Mouse (Mus musculus): Measurements from ENCODE around the gene A630095N17Rik. TPM values are rescaled to one million over a fixed set of nuclear protein-coding genes. Genes with fewer than 3 reads are reported as not detected.

Gene A630095N17Rik
- polyA plus RNA-seq, 1 experiment from 2014 or later, result not detected

DNA sequence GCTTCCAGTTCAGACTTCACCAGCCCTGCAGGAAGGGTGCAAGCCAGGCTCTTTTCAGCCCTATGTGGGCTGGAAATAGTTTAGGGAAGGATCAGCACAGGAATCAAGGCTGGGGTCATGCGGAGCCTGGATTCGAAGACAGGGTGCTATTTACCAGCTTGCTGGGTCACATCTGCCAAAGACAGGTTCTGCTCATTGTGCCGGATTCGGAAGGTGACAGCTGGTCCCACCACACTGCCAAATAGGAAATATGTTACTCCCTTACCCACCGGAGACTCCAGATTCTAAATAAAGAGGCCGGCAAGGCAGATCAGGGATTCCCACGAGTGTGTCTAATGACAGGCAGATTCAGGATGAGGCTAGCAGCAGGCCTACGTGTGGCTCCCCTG, 22.7 kb upstream of the A630095N17Rik start:
- Histone ChIP-seq H3K27ac (ENCODE audit: low read depth, low read length) (no peak overlapping the region; the same call in 1 of the 2 replicates), H3K9me3 (ENCODE audit: control insufficient read depth, low read length) (no peaks in the 10 kb centered on the region), H3K9ac (ENCODE audit: low read depth, low read length) (no peak overlapping the region), H3K4me3 (ENCODE audit: low read depth, low read length) (no peak overlapping the region), H3K4me2 (replicated peaks; ENCODE audit: low read depth, low read length) (no peak overlapping the region), H3K27me3 (ENCODE audit: control insufficient read depth, insufficient read depth, low read length) (peaks cover 4% of the 10 kb centered on the region; the same call in 1 of the 2 replicates), H3K4me1 (replicated peaks; ENCODE audit: control insufficient read depth, insufficient read depth, low read length) (0 out of 2 replicates have a peak, but pooled peaks cover 2% of the 10 kb centered on the region), H3K36me3 (ENCODE audit: control insufficient read depth, insufficient read depth, low read length) (no peaks in the 10 kb centered on the region)
- 71% methylated on average over 8 of the region's 8 CpGs for WGBS
- no peak for DNase-seq (ENCODE audit: low spot score)
- ATAC-seq (ENCODE audit: low FRiP score), result no peak

DNA sequence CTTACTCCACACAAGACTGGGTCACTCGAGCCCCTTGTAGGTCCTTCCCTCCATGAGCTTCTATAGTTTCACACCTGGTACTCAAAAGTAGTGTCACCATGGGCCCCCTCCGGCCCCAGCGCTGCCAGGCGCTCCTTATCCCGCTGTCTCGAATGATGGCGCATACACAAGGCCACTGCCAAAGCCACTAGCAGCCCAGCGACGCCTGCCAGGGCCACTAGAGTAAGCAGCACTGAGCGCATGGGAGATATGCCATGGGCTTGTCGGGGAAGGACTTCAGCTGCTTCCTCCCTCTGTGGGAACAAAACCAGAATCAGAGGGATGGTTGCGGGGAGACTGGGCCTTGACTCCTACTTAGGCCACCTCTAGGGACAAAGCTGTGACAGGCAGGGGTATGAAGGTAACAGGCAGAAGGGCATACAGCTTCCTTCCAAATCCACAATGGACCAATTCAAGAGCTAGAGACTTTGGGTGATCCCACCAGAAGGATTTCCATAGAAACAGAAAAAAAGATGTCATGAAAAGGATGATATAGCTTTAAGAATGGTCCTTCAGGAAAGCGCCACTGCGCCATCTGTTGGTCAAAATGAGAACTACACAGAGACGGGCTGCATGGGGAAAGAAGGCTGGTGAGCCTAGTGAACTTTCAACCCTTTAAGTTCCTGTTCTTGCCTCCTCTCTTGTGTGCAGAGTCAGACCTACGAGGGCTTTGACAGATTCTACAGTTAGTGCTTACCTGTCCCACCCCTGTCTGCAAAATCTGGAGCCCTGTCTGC, 22.1 kb upstream of the A630095N17Rik start:
- Histone ChIP-seq H3K4me1 (replicated peaks; ENCODE audit: control insufficient read depth, insufficient read depth, low read length) (0 out of 2 replicates have a peak, but pooled peaks cover 2% of the 10 kb centered on the region), H3K27me3 (ENCODE audit: control insufficient read depth, insufficient read depth, low read length) (peaks cover 4% of the 10 kb centered on the region; the same call in 1 of the 2 replicates), H3K36me3 (ENCODE audit: control insufficient read depth, insufficient read depth, low read length) (no peaks in the 10 kb centered on the region), H3K9me3 (ENCODE audit: control insufficient read depth, low read length) (no peaks in the 10 kb centered on the region), H3K27ac (ENCODE audit: low read depth, low read length) (no peak overlapping the region; the same call in 1 of the 2 replicates), H3K4me2 (replicated peaks; ENCODE audit: low read depth, low read length) (no peak overlapping the region), H3K4me3 (ENCODE audit: low read depth, low read length) (no peak overlapping the region), H3K9ac (ENCODE audit: low read depth, low read length) (no peak overlapping the region)
- peak; percentile 91 for DNase-seq (ENCODE audit: low spot score)
- no peak for ATAC-seq (ENCODE audit: low FRiP score)
- WGBS, result 65% methylated on average over 16 of the region's 16 CpGs

DNA sequence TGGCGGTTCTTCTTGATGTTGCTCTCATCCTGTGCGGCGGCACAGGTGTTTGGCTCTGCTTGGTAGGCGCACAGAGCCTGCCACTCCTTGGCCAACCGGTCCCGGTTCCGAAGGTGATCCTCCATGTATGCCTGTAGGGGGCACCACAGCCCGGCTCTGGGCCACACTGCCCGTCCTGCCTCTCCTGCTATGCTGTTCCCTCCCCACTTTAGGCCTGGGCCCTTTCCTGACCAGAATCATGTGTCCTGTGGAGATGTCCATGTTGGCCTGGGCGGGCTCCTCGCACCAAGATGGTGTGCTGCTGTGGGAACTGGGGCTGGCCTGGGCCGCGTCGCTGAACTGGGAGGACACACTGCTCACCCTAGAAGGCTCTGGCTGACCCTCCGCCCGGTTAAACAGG, 21.1 kb upstream of the A630095N17Rik start:
- Histone ChIP-seq H3K27me3 (ENCODE audit: control insufficient read depth, insufficient read depth, low read length) (peaks cover 4% of the 10 kb centered on the region; the same call in 1 of the 2 replicates), H3K9me3 (ENCODE audit: control insufficient read depth, low read length) (no peaks in the 10 kb centered on the region), H3K4me1 (replicated peaks; ENCODE audit: control insufficient read depth, insufficient read depth, low read length) (0 out of 2 replicates have a peak, but pooled peaks cover 2% of the 10 kb centered on the region), H3K36me3 (ENCODE audit: control insufficient read depth, insufficient read depth, low read length) (no peaks in the 10 kb centered on the region), H3K4me2 (replicated peaks; ENCODE audit: low read depth, low read length) (no peak overlapping the region), H3K27ac (ENCODE audit: low read depth, low read length) (no peak overlapping the region), H3K4me3 (ENCODE audit: low read depth, low read length) (no peak overlapping the region), H3K9ac (ENCODE audit: low read depth, low read length) (no peak overlapping the region)
- DNase-seq (ENCODE audit: low spot score) (no peak), ATAC-seq (ENCODE audit: low FRiP score) (no peak)
- WGBS, result 74% methylated on average over 16 of the region's 16 CpGs

DNA sequence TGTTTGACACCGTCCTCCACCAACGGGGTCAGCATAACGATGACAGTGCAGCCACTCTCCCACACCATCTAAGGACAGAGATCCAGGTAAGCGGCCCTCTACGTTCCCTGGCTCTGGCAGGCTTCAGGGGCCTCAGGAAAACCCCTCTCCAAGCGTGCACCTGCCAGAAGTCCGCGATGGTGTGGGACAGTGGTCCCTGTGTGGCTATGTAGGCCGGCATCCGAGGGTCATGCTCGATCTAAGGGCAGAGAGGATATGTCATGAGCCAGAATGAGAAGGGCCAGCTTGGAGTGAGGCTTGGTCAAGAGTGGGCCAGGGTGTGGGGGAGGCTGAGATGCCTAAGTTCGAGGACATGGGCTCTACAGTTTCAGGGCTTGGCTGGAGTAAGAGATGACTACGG, 20.4 kb upstream of the A630095N17Rik start:
- Histone ChIP-seq H3K4me2 (replicated peaks; ENCODE audit: low read depth, low read length) (no peak overlapping the region), H3K9ac (ENCODE audit: low read depth, low read length) (no peak overlapping the region), H3K4me3 (ENCODE audit: low read depth, low read length) (no peak overlapping the region), H3K27me3 (ENCODE audit: control insufficient read depth, insufficient read depth, low read length) (peaks cover 4% of the 10 kb centered on the region; the same call in 1 of the 2 replicates), H3K36me3 (ENCODE audit: control insufficient read depth, insufficient read depth, low read length) (no peaks in the 10 kb centered on the region), H3K9me3 (ENCODE audit: control insufficient read depth, low read length) (no peaks in the 10 kb centered on the region), H3K4me1 (replicated peaks; ENCODE audit: control insufficient read depth, insufficient read depth, low read length) (0 out of 2 replicates have a peak, but pooled peaks cover 2% of the 10 kb centered on the region), H3K27ac (ENCODE audit: low read depth, low read length) (no peak overlapping the region)
- 67% methylated on average over 13 of the region's 13 CpGs for whole genome bisulfite sequencing
- DNase-seq (ENCODE audit: low spot score) (no peak), ATAC-seq (ENCODE audit: low FRiP score) (no peak)

DNA sequence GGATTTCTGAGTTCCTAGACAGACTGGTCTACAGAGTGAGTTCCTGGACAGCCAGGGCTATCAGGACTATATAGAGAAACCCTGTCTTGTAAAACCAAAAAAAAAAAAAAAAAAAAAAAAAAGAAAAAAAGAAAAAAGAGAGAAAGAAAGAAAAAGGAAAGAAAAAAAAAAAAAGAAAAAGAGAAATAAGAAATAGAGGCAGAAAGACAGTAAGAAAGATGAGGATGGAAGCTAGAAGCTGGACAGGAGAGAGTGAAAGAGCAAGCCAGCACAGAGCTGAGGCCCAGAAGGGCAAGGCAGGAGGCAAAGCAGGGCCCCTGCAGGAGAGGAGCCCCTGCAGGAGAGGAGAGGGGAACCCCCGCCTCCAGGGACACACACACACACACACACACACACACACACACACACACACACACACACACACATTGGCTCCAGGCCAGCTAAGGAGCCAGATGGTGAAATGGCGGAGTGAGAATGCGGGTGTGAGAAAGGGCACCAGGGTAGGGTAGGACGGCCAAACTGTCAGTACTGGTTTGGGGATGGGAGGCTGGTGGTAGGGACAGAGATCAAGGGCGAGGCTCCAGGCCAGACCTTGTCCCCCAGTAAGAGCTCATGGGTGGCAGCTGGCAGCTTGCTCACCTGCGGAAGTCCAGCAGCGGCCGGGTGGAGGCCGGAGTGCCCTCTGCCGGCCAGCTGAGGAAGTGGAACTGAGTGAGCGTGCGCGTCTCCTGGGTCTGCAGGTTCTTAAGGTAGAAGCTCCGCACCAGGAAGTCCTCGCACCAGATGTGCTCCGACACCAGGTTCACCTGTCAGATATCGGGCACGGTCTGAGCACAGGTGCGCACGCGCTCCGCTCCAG, 19.4 kb upstream of the A630095N17Rik start:
- H3K9ac ChIP-seq (ENCODE audit: low read depth, low read length), result 0 out of 2 replicates have a peak overlapping the region, but pooled peaks have one; percentile 24

DNA sequence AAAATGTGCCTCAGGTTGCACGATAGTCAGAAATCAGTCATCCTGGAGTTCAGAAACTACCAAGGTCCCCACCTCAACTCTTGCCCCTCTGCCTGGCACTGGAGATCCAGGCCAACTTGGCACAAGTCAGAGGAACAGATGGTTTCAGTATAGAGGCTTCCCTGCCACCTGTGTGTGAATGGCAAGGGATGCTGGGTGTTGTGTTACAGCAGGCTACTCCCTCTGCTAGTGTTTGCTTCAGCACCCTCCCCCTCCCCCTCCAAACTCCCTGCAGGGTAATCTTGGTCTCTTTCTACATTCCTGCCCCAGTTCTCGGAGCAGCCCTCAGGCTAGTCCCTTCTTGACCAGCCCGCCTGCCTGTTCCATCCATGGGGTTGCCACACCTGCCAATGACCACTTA, 18.6 kb upstream of the A630095N17Rik start:
- H3K27me3 ChIP-seq (ENCODE audit: control insufficient read depth, insufficient read depth, low read length), result peaks cover 4% of the 10 kb centered on the region; the same call in 1 of the 2 replicates
- ATAC-seq (ENCODE audit: low FRiP score) (no peak), DNase-seq (ENCODE audit: low spot score) (no peak)
- 0 out of 2 replicates have a peak, but pooled peaks cover 2% of the 10 kb centered on the region for H3K4me1 ChIP-seq (replicated peaks; ENCODE audit: control insufficient read depth, insufficient read depth, low read length)
- H3K9me3 ChIP-seq (ENCODE audit: control insufficient read depth, low read length), result no peaks in the 10 kb centered on the region
- 67% methylated on average over 3 of the region's 3 CpGs for WGBS
- H3K27ac ChIP-seq (ENCODE audit: low read depth, low read length), result no peak overlapping the region
- H3K36me3 ChIP-seq (ENCODE audit: control insufficient read depth, insufficient read depth, low read length), result no peaks in the 10 kb centered on the region
- no peak overlapping the region for H3K4me3 ChIP-seq (ENCODE audit: low read depth, low read length)
- H3K4me2 ChIP-seq (replicated peaks; ENCODE audit: low read depth, low read length), result no peak overlapping the region
- no peak overlapping the region for H3K9ac ChIP-seq (ENCODE audit: low read depth, low read length)

More for the DNA sequence above, 19.4 kb upstream of the A630095N17Rik start:
- 0 out of 2 replicates have a peak, but pooled peaks cover 2% of the 10 kb centered on the region for H3K4me1 ChIP-seq (replicated peaks; ENCODE audit: control insufficient read depth, insufficient read depth, low read length)
- H3K9me3 ChIP-seq (ENCODE audit: control insufficient read depth, low read length), result no peaks in the 10 kb centered on the region
- peak overlapping the region; percentile 2; the same call in 1 of the 2 replicates for H3K4me3 ChIP-seq (ENCODE audit: low read depth, low read length)
- 2% methylated on average over 21 of the region's 22 CpGs for WGBS
- no peak overlapping the region for H3K27ac ChIP-seq (ENCODE audit: low read depth, low read length)
- H3K36me3 ChIP-seq (ENCODE audit: control insufficient read depth, insufficient read depth, low read length), result no peaks in the 10 kb centered on the region
- peak overlapping the region; percentile 38 for H3K4me2 ChIP-seq (replicated peaks; ENCODE audit: low read depth, low read length)
- peaks cover 4% of the 10 kb centered on the region; the same call in 1 of the 2 replicates for H3K27me3 ChIP-seq (ENCODE audit: control insufficient read depth, insufficient read depth, low read length)
- ATAC-seq (ENCODE audit: low FRiP score), result peak; percentile 39; the same call in 1 of the 2 replicates
- peak; percentile 79 for DNase-seq (ENCODE audit: low spot score)

DNA sequence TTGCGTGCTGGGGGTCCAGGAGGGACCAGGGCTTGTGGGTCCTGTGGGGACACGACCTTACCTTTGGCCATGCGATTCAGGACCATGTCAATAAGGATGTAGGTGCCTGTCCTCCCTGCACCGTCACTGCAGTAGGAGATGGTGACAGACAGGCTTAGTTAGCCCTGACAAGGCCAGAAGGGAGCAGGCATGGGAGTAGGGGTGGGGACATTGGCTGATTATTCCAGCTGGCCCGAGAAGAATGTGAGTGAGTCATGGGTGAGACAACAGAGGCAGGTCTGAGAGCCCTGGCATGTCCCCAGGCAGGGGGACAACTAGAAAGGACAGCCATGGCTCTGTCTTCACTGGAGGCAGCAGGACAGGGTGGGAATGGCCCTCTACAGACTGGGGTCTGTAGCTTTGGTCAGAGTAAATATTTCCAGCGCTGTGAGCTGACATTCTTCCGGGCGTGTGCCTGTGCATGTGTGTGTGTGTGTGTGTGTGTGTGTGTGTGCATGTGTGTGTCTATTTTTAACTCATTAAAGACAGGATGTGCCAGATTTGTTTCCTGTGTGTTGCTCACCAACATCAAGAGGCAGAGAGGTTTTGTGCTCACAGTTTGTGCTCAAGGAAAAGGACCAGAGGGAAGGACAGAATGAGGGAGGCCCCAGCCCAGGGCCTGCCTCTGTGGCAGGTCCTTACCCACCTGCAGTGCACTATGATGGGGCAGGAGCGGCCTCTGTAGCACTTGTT, 16.3 kb upstream of the A630095N17Rik start:
- WGBS, result 64% methylated on average over 9 of the region's 9 CpGs
- H3K4me1 ChIP-seq (replicated peaks; ENCODE audit: control insufficient read depth, insufficient read depth, low read length), result 0 out of 2 replicates have a peak, but pooled peaks cover 2% of the 10 kb centered on the region
- no peak for DNase-seq (ENCODE audit: low spot score)
- no peak overlapping the region for H3K4me3 ChIP-seq (ENCODE audit: low read depth, low read length)
- no peak overlapping the region for H3K4me2 ChIP-seq (replicated peaks; ENCODE audit: low read depth, low read length)
- no peaks in the 10 kb centered on the region for H3K36me3 ChIP-seq (ENCODE audit: control insufficient read depth, insufficient read depth, low read length)
- 0 out of 2 replicates have a peak, but pooled peaks have one; percentile 3 for ATAC-seq (ENCODE audit: low FRiP score)
- peaks cover 4% of the 10 kb centered on the region; the same call in 1 of the 2 replicates for H3K27me3 ChIP-seq (ENCODE audit: control insufficient read depth, insufficient read depth, low read length)
- no peaks in the 10 kb centered on the region for H3K9me3 ChIP-seq (ENCODE audit: control insufficient read depth, low read length)
- no peak overlapping the region for H3K9ac ChIP-seq (ENCODE audit: low read depth, low read length)
- H3K27ac ChIP-seq (ENCODE audit: low read depth, low read length), result no peak overlapping the region
